Mouse (Mus musculus): ENCODE data around the gene Mrps35.

Mrps35 gene

GRCm38 (mm10) chr6:147042291-147043290 lies at the start of gene Mrps35:
TSS of gene Mrps35 (plus strand) at chr6:147042764.
- DNase-seq (ENCODE audit: low spot score in 2 of 2) = peak; percentile 92

- DNase-seq (ENCODE audit: low spot score in 2 of 2) = peak; percentile 73 to 82
Measured at GRCm38 (mm10) chr6:146994236-146994635, 48.3 kb upstream of the Mrps35 start.

GRCm38 (mm10) chr6:146995391-146995790 lies 47.2 kb upstream of the Mrps35 start:
- no peak for DNase-seq (ENCODE audit: low spot score in 2 of 2)

- DNase-seq (ENCODE audit: low spot score in 2 of 2) = no peak
Measured at GRCm38 (mm10) chr6:146995878-146996277, 46.7 kb upstream of the Mrps35 start.

GRCm38 (mm10) chr6:146997006-146997405 lies 45.6 kb upstream of the Mrps35 start:
- DNase-seq (ENCODE audit: low spot score in 2 of 2) = no peak

- DNase-seq (ENCODE audit: low spot score in 2 of 2) = no peak
Measured at GRCm38 (mm10) chr6:146998710-146999109, 43.9 kb upstream of the Mrps35 start.

GRCm38 (mm10) chr6:146999302-146999701 lies 43.3 kb upstream of the Mrps35 start:
- DNase-seq (ENCODE audit: low spot score in 2 of 2) = peak in 1 of 2 experiments; percentile 52

- no peak for DNase-seq (ENCODE audit: low spot score in 2 of 2)
Measured at GRCm38 (mm10) chr6:146999755-147000154, 42.8 kb upstream of the Mrps35 start.

- DNase-seq (ENCODE audit: low spot score in 2 of 2) = peak in 1 of 2 experiments; percentile 49
Measured at GRCm38 (mm10) chr6:147008148-147008547, 34.4 kb upstream of the Mrps35 start.

- no peak for DNase-seq (ENCODE audit: low spot score in 2 of 2)
Measured at GRCm38 (mm10) chr6:147010358-147010757, 32.2 kb upstream of the Mrps35 start.

- no peak for DNase-seq (ENCODE audit: low spot score in 2 of 2)
Measured at GRCm38 (mm10) chr6:147010811-147011520, 31.6 kb upstream of the Mrps35 start.

- no peak for DNase-seq (ENCODE audit: low spot score in 2 of 2)
Measured at GRCm38 (mm10) chr6:147011555-147011954, 31.0 kb upstream of the Mrps35 start.

- no peak for DNase-seq (ENCODE audit: low spot score in 2 of 2)
Measured at GRCm38 (mm10) chr6:147011977-147012376, 30.6 kb upstream of the Mrps35 start.

GRCm38 (mm10) chr6:147013546-147013945 lies 29.0 kb upstream of the Mrps35 start:
- DNase-seq (ENCODE audit: low spot score in 2 of 2) = no peak

GRCm38 (mm10) chr6:147017906-147018305 lies 24.7 kb upstream of the Mrps35 start:
- no peak for DNase-seq (ENCODE audit: low spot score in 2 of 2)

- DNase-seq (ENCODE audit: low spot score in 2 of 2) = no peak
Measured at GRCm38 (mm10) chr6:147018364-147018763, 24.2 kb upstream of the Mrps35 start.

GRCm38 (mm10) chr6:147021181-147021580 lies 21.4 kb upstream of the Mrps35 start:
- DNase-seq (ENCODE audit: low spot score in 2 of 2) = no peak

- DNase-seq (ENCODE audit: low spot score in 2 of 2) = peak in 1 of 2 experiments; percentile 8
Measured at GRCm38 (mm10) chr6:147022375-147023132, 20.0 kb upstream of the Mrps35 start.

GRCm38 (mm10) chr6:147023133-147023395 lies 19.5 kb upstream of the Mrps35 start:
- DNase-seq (ENCODE audit: low spot score in 2 of 2) = no peak

- no peak for DNase-seq (ENCODE audit: low spot score in 2 of 2)
Measured at GRCm38 (mm10) chr6:147023568-147023967, 19.0 kb upstream of the Mrps35 start.

GRCm38 (mm10) chr6:147024761-147025160 lies 17.8 kb upstream of the Mrps35 start:
- DNase-seq (ENCODE audit: low spot score in 2 of 2) = no peak

GRCm38 (mm10) chr6:147028396-147028795 lies 14.2 kb upstream of the Mrps35 start:
- no peak for DNase-seq (ENCODE audit: low spot score in 2 of 2)
